Mouse (Mus musculus): ENCODE results near the gene Hoxa4. TPM values are rescaled to one million over a fixed set of nuclear protein-coding genes. Genes with fewer than 3 reads are reported as not detected.
A peak's percentile ranks its signal among the peaks of the same experiment; 100 is the strongest.

Hoxa4 gene
- polyA plus RNA-seq, 1 experiment from 2014 or later = 0.13 TPM

DNA sequence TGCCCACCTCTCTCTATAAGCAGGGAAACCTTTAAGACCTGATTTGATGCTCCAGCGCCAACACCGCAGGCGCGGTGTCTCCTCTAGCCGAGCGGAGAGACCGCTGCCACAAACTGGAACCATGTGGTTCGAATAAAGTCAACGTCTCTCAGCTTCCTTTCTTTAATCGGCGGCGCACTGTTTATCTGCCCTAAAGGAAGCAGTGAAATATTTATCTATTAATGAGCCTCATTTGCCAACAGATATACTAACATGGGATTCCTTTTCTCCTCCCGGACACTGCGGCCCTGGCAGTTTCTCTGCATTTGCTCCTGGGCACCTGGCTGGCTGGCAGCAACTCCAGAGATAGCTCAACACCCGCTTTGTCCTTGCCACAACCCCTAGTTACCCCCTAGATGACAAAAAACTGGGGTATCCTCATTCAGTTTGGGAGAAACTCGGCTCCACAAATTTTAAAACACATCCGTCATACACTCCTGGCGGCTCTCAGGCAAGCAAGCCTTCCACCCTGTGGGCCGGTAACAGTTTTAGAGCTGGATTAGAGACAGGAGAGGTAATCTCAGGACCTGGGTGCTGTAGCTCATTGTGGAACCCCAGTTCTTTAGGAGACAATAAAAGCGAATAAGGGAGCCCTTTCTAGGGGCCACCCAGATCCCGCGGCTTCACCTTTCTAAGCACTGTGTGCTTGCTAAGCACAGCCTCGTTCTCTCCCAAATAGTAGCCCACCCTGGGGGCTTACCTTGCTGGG lies 26.5 kb upstream of the Hoxa4 start:
- DNase-seq (no peak), ATAC-seq (no peak)
- TF ChIP-seq EP300 (IDR thresholded peaks at IDR 0.05; ENCODE audit: low read depth) = no peak
- TF ChIP-seq CTCF (IDR thresholded peaks at IDR 0.05; ENCODE audit: low read depth) = no peak
- Histone ChIP-seq H3K36me3 (replicated peaks; ENCODE audit: insufficient read depth, low read length) (no peaks in the 10 kb centered on the region), H3K27ac (ENCODE audit: low read depth) (no peak overlapping the region), H3K9ac (replicated peaks) (no peak overlapping the region), H3K9me3 (ENCODE audit: low read length) (no peaks in the 10 kb centered on the region), H3K27me3 (ENCODE audit: insufficient read depth, low read length) (peaks cover 100% of the 10 kb centered on the region), H3K4me3 (ENCODE audit: low read depth, low read length) (no peak overlapping the region), H3K4me2 (ENCODE audit: low read depth, low read length) (peak overlapping the region; percentile 43; the same call in 1 of the 2 replicates), H3K4me1 (ENCODE audit: insufficient read depth) (peaks cover 13% of the 10 kb centered on the region)
- WGBS (ENCODE audit: insufficient replicate concordance) = 12% methylated on average over 23 of the region's 23 CpGs

DNA sequence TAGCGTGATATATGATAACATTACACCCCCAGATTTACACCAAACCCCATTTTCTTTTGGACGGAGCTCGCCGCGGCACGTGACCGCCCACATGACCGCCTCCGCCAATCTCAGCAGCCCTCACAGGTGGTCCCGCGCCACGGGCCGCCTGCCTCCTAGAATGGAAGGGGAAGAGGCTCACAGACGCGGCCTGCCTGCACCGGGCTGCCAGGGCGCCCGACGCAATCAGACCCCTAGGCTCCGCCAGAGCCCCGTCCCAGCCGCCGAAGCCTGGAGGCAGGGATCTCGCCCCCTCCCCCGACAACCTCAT lies 25.9 kb upstream of the Hoxa4 start:
- H3K4me2 ChIP-seq (ENCODE audit: low read depth, low read length) = peak overlapping the region; percentile 43
- DNase-seq (no peak), ATAC-seq (peak; percentile 24; the same call in 1 of the 2 replicates)
- H3K4me1 ChIP-seq (ENCODE audit: insufficient read depth) = peaks cover 13% of the 10 kb centered on the region
- H3K36me3 ChIP-seq (replicated peaks; ENCODE audit: insufficient read depth, low read length) = no peaks in the 10 kb centered on the region
- H3K4me3 ChIP-seq (ENCODE audit: low read depth, low read length) = peak overlapping the region; percentile 28
- no peak overlapping the region for H3K27ac ChIP-seq (ENCODE audit: low read depth)
- H3K9me3 ChIP-seq (ENCODE audit: low read length) = no peaks in the 10 kb centered on the region
- WGBS (ENCODE audit: insufficient replicate concordance) = 1% methylated on average over 25 of the region's 25 CpGs
- H3K27me3 ChIP-seq (ENCODE audit: insufficient read depth, low read length) = peaks cover 100% of the 10 kb centered on the region
- TF ChIP-seq CTCF (IDR thresholded peaks at IDR 0.05; ENCODE audit: low read depth) (no peak), EP300 (IDR thresholded peaks at IDR 0.05; ENCODE audit: low read depth) (no peak)
- H3K9ac ChIP-seq (replicated peaks) = no peak overlapping the region

DNA sequence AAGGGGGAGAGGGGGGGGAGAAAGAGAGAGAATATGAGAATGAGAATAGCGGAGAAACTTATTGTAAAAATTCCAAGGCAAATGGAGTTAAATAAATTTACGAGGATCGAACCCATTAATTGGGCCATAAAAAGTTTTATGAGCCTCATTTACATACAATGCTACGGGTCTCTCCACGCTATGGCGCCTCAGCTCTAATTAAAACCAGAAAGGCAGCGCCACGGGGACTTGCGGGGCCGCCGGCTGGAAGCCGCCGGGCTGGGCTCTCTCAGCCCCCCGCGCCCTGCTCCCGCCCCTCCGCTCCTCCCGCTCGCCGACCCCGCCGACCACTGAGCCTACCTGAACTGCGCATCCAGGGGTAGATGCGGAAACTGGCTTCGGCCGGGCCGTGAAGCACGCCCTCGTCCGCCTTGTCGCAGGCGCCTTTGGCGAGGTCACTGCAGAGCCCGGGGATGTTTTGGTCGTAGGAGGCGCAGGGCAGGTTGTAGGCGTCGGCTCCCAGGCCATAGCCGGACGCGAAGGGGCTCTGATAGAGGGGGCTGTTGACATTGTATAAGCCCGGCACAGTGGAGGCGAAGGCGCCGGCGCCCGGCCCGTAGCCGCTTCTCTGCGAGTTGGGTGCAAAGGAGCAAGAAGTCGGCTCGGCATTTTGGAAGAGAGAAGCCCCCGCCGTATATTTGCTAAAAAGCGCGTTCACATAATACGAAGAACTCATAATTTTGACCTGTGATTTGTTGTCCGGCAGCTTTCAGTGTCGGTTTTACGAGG lies 25.3 kb upstream of the Hoxa4 start:
- Histone ChIP-seq H3K9me3 (ENCODE audit: low read length) (no peaks in the 10 kb centered on the region), H3K36me3 (replicated peaks; ENCODE audit: insufficient read depth, low read length) (no peaks in the 10 kb centered on the region), H3K4me1 (ENCODE audit: insufficient read depth) (peaks cover 13% of the 10 kb centered on the region), H3K27me3 (ENCODE audit: insufficient read depth, low read length) (peaks cover 100% of the 10 kb centered on the region), H3K27ac (ENCODE audit: low read depth) (no peak overlapping the region), H3K4me2 (ENCODE audit: low read depth, low read length) (peak overlapping the region; percentile 43), H3K4me3 (ENCODE audit: low read depth, low read length) (peak overlapping the region; percentile 28), H3K9ac (replicated peaks) (no peak overlapping the region)
- TF ChIP-seq EP300 (IDR thresholded peaks at IDR 0.05; ENCODE audit: low read depth) (no peak), CTCF (IDR thresholded peaks at IDR 0.05; ENCODE audit: low read depth) (no peak)
- no peak for DNase-seq
- ATAC-seq = no peak
- WGBS (ENCODE audit: insufficient replicate concordance) = 1% methylated on average over 58 of the region's 60 CpGs

DNA sequence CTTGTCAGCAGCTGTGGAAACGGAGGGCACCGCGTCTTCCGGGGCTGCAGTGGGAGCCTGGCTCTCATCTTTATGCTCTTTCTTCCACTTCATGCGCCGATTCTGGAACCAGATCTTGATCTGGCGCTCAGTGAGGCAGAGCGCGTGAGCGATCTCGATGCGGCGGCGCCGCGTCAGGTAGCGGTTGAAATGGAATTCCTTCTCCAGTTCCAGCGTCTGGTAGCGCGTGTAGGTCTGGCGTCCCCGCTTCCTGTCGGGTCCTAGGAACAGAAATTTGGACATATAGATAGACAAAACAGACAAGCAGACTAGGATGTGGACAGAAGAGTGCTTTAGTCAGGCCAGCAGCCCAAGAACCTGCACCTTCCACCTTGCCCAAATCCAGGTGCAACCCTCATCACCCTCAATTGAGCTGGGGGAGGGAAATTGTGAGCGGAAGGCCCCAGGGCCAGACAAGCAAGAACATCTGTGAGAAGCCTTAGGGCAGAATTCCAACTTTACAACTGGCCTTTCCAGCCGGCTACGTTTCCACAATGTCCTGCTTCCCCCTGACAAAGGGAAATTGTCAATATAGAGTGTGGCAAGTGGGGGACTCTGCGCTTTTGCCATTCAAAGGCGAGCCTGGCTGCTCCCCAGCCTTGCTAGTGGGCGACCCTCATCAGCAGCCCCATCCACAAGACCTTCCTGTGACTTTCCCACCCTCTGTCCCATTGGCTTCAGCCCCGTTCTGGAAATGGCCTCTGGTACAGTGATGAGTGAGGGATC lies 24.4 kb upstream of the Hoxa4 start:
- Histone ChIP-seq H3K9me3 (ENCODE audit: low read length) (no peaks in the 10 kb centered on the region), H3K4me1 (ENCODE audit: insufficient read depth) (peaks cover 7% of the 10 kb centered on the region), H3K4me2 (ENCODE audit: low read depth, low read length) (no peak overlapping the region), H3K36me3 (replicated peaks; ENCODE audit: insufficient read depth, low read length) (no peaks in the 10 kb centered on the region), H3K9ac (replicated peaks) (no peak overlapping the region), H3K27me3 (ENCODE audit: insufficient read depth, low read length) (peaks cover 100% of the 10 kb centered on the region), H3K4me3 (ENCODE audit: low read depth, low read length) (no peak overlapping the region), H3K27ac (ENCODE audit: low read depth) (no peak overlapping the region)
- 6% methylated on average over 30 of the region's 30 CpGs for WGBS (ENCODE audit: insufficient replicate concordance)
- DNase-seq = no peak
- no peak for TF ChIP-seq EP300 (IDR thresholded peaks at IDR 0.05; ENCODE audit: low read depth)
- TF ChIP-seq CTCF (IDR thresholded peaks at IDR 0.05; ENCODE audit: low read depth) = no peak
- ATAC-seq = no peak

DNA sequence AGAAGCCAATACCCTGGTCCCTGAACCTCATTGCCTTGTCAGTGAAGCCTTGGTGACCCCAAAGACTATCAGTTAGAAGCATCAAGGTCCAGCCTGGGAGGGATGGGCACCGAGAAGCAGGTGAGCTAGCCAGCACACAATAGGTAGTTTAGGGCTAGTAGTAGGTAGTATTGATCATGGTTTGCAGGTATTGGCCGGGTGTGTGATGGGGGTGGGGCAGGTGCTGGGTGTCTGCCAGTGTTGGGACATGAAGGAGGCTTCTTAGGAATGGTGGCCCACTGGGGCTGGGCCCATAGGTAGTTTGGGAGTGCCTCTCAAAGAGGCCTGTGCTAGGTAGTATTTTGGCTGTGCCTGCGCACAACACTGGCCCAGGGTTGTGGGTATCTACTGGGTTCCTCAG lies 23.5 kb upstream of the Hoxa4 start:
- ATAC-seq = no peak
- Histone ChIP-seq H3K4me3 (ENCODE audit: low read depth, low read length) (no peak overlapping the region), H3K27me3 (ENCODE audit: insufficient read depth, low read length) (peaks cover 98% of the 10 kb centered on the region), H3K27ac (ENCODE audit: low read depth) (no peak overlapping the region), H3K36me3 (replicated peaks; ENCODE audit: insufficient read depth, low read length) (no peaks in the 10 kb centered on the region), H3K9ac (replicated peaks) (no peak overlapping the region), H3K9me3 (ENCODE audit: low read length) (no peaks in the 10 kb centered on the region), H3K4me1 (ENCODE audit: insufficient read depth) (peaks cover 7% of the 10 kb centered on the region), H3K4me2 (ENCODE audit: low read depth, low read length) (no peak overlapping the region)
- no peak for DNase-seq
- no peak for TF ChIP-seq EP300 (IDR thresholded peaks at IDR 0.05; ENCODE audit: low read depth)
- no peak for TF ChIP-seq CTCF (IDR thresholded peaks at IDR 0.05; ENCODE audit: low read depth)
- WGBS (ENCODE audit: insufficient replicate concordance) = 46% methylated on average over 3 of the region's 3 CpGs

DNA sequence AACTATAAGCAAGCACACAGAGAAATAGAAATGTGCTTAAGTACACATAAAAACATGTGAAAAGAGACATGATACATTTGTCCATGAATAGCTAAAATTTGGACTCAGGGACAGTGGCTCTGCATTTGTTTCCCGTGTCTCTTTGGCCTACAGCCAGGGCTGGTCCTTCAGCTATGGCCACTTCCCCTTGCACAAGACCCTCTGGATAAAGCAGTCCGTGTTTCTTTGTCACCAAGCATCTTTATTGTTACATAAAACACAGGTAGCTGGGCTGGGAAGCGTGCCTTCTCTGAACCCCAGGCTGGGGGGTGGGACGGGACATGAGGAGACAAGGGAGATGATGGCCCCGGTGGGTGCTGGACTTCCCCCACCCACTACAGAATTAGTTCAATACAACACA lies 22.7 kb upstream of the Hoxa4 start:
- Histone ChIP-seq H3K36me3 (replicated peaks; ENCODE audit: insufficient read depth, low read length) (no peaks in the 10 kb centered on the region), H3K9ac (replicated peaks) (no peak overlapping the region), H3K4me1 (ENCODE audit: insufficient read depth) (peaks cover 7% of the 10 kb centered on the region), H3K27me3 (ENCODE audit: insufficient read depth, low read length) (peaks cover 98% of the 10 kb centered on the region), H3K4me2 (ENCODE audit: low read depth, low read length) (no peak overlapping the region), H3K27ac (ENCODE audit: low read depth) (no peak overlapping the region), H3K4me3 (ENCODE audit: low read depth, low read length) (no peak overlapping the region), H3K9me3 (ENCODE audit: low read length) (no peaks in the 10 kb centered on the region)
- TF ChIP-seq EP300 (IDR thresholded peaks at IDR 0.05; ENCODE audit: low read depth) = no peak
- TF ChIP-seq CTCF (IDR thresholded peaks at IDR 0.05; ENCODE audit: low read depth) = no peak
- DNase-seq (no peak), ATAC-seq (no peak)
- 33% methylated on average over 5 of the region's 5 CpGs for WGBS (ENCODE audit: insufficient replicate concordance)
